Mouse (Mus musculus) lung, postnatal 10 days (tissue): Measurements from ENCODE around the gene Mpst.
A peak's percentile ranks its signal among the peaks of the same experiment; 100 is the strongest.

Source experiments
- DNase-seq: peaks from one replicate; pipeline ENCODE4 v3.0.0; 2021

The Mpst gene

DNA sequence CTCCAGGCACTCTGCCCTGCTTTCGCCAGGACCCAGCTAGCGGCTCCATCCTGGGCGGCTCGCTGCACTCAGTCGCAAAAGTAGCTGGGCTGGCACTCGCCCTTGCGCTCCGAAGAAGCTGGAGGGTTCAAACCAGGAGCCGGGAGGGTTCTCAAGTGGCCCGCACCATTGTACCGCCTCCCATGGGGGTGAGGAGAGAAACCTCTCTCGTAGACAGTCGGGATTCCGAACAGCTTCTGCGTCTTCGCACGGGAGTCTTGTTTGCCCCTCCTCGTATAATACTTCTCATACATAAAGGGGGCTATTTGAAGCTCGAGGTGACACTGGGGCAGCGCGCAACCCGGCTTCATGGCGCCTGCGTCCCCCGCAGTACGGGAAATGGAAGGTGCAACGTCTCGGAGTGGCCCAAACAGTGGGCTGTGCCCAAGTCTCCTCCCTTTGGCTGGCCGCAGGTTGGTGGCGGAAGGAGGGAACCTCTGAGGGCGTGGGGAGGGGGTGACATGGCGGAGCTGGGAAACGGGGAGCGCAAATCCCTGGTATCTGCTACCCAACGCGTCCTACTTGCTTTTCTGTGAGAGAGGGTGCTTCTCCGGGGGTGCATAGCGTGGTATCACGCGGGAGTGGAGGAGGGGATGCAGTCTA lies at the start of gene Mpst:
Gene Mpst, plus strand, starts transcription at position 124 of the 642 bp plus-strand sequence.
- DNase-seq = peak; percentile 94

DNA sequence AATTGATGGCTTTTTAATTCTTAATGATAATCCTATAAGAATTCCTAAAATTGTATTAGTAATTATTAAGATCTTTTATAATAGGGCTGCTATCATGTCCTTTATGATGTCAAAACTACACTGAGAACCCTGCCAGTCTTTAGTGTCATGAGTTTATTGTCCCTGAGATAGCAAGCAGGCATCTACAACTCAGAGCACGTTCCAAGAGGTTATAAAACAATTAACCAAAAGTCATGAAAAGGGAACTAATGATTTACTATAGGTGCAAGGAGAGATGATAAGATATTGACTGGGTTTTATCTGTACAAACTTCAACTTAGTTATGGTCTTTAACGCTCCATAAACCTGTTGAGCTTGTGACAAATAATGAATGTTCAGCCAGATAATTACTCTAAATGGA lies 40.3 kb upstream of the Mpst start:
- DNase-seq = no peak

DNA sequence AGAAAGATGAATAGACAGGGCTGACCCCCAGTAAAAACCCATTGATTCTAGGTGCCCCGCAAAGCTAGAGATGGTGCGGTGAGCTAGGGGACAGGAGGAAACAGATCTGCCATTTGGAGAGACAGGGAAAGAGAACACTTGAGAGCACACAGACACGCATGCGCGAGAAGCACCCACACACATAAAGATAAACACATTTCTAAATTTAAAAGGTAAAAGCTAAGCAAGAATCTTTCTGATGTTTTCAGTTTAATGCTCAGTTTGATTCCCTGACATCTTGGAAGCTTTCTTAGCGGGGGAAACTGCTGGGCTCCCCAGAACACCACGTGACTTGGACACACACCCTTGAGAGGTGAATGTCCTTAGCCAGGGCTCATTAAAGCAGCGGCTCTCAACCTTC lies 39.3 kb upstream of the Mpst start:
- DNase-seq = no peak

DNA sequence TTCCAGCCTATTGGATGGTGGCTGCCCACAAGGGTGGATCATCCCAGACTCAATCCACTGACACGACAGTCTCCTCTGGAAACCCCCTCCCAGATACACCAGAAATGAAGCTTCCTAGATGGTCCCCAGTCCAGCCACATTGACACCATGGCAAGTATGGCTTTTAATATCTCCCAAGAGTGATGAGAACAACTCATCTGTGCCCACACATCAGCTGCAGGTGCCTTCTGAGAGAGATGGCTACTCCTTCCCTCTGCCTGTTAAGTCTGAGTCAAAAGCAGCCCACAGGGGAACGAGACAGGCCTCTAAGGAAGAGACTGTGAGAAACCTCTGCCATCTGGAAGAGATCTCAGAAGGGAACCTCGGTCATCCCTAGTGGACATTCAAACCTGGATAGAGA lies 38.4 kb upstream of the Mpst start:
- DNase-seq = no peak

DNA sequence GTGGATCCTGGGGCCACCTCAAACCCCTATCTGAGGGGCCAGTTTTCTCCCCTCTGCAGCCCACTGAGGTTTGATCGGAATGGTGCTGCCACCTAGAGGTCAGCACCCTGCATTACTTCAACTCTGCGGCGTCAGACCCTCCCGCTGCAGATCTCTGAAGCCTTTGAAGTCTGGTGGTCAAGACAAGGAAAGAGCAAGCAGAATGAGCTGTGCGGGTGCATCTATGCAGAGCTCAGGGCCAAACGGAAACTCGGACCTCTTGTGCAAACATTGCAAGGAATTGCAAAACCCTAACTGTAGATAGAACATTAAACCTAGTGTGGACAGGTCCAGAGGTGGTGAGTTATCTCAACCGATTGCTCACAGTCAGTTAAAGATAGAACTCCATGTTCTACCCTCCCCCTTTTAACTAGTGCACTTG lies 37.3 kb upstream of the Mpst start:
- DNase-seq = peak; percentile 62

DNA sequence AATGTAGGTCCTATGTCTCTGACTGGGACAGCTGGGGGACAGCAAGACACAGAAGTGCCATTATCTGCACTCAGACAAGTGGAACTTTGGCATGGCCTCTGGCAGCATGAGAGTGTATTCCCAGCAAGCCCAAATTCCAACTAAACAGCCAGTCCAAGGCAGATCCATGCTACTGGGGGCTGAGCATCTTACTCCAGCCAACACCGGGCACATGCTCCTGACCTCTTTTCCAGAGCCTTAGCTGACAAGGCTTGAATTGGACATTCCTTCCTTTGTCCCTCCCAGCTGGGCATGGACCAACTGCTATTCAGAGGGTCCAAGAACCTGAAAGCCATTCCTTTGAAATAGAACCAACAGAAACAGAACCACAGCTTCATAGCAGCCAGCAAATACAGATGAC lies 36.6 kb upstream of the Mpst start:
- no peak for DNase-seq

DNA sequence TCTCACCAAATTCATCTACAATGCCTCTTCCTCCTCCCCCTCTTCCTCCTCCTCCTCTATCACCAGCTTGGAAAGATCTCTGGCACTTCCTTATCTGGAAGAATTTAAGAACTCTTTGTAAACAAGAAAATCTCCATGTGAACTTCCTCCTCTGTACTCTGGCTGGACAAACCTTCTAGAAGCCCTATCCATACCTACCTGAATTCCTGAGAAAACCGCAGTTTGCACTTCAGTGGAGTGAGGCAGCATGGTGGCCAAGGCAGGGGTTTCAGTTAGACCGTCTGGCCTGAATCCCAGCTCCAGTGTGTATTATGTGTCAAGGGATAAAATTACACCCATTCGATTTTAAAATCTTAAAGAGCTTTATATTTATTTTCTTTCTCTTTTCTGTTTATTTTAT lies 33.4 kb upstream of the Mpst start:
- peak; percentile 48 for DNase-seq

DNA sequence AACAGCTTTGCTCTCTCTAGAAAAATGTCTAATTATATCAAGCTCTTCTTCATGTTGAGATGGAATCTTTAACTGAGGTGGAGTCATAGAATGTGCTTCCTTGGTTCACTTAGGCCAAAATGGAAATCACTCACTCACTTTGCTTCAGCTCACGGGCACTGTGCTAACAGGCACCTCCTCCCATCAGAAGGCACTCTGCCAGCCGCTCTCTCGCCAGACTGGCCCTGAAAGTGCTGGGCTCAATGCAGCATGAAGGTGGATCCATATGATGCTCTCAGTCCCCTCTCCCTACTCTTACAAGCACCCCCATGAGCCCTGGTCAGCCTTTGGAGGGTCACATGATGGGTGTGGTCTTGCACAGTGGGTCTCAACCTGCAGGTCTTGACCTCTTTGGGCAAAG lies 32.0 kb upstream of the Mpst start:
- peak; percentile 38 for DNase-seq

DNA sequence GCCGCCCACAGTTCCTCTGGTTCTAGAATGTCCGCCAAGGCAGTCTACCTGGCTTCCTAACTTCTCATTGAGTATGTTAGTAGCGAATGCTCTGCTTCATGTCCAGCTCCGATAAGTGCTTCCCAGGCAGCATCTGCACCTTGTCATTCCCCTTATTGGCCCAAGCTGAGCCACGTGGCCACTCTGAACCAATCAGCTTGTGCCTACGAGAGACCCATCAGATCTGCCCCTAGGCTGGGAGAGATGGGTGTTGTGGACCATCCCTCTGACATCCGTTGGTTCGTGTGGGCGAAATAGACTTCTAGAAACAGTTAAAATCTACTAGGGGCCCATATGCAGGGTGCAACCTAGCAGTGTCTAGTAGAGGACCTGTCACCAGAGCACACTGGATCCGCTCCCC lies 28.4 kb upstream of the Mpst start:
- DNase-seq = no peak

DNA sequence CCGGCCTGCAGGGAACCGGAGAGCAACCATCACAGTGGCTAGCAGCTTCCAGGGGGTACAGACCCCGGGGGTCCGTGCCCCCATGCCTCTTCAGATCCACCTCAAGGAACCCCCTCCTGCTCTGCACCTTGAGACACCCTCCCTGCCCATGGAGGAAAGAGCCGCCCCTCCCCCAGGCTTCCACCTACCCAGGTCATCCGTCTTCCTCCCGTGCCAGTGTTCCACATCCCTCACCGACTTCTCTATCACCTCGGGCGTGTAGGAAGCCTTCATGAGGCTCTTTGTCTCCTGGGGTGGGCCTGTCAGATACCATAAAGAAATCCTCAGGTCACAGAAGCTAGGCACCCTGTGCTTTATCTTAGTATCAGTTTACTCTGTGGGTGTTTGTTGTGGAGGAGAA lies 27.7 kb upstream of the Mpst start:
- DNase-seq = no peak

DNA sequence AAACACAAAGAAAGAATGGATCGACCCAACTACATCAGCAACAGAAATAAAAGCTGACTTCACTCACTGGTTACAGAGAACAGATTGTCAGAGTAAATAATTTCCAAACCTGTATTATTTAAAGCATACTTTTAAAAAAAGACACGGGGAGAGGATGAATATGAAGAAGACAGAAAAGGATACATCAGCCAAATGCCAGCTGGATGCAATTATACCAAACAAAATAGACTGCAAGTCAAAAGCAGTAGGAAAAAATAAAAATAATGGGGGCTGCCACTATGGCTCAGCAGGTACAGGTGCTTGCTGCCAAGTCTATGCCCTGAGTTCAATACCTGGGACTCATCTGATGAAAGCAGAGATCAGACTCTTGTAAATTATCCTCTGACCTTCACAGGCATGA lies 26.0 kb upstream of the Mpst start:
- DNase-seq = no peak

DNA sequence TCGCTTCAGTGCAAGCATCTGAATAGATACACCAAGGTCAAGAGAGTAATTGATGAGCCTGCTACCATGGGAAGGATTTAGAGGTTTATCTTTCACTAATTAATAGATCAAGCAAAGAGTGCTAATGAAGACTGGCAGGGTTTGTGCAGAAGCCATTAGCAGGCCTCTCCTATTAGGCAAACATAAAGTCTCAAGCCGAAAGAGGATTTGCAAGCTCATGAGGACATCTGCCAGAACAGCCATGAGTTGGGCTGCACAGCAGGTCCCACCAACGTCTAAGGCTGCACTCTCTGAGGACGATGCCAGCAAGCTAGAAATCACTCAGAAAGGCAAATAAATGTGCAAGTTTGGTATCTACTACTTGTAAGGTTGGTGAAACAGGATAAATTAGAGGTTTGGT lies 25.5 kb upstream of the Mpst start:
- DNase-seq = no peak

DNA sequence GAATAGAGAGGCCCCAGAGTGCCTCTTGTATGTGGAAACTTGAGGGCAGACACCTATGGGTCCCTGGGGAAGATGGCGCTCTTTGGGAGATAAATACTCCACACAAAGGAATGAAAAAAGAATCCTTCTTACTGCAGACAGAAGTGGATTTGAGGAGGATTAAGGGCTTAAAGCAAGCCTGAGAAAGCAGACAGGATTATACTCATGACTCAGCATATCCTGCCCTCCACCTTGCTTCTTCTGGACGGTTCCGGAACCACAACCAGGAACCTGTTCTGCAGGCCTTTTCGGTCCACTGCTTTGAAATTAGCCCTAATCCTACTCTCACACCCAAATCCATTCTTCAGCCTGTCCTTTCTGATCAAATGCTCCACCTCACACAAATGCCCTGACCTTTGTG lies 24.1 kb upstream of the Mpst start:
- DNase-seq = no peak

DNA sequence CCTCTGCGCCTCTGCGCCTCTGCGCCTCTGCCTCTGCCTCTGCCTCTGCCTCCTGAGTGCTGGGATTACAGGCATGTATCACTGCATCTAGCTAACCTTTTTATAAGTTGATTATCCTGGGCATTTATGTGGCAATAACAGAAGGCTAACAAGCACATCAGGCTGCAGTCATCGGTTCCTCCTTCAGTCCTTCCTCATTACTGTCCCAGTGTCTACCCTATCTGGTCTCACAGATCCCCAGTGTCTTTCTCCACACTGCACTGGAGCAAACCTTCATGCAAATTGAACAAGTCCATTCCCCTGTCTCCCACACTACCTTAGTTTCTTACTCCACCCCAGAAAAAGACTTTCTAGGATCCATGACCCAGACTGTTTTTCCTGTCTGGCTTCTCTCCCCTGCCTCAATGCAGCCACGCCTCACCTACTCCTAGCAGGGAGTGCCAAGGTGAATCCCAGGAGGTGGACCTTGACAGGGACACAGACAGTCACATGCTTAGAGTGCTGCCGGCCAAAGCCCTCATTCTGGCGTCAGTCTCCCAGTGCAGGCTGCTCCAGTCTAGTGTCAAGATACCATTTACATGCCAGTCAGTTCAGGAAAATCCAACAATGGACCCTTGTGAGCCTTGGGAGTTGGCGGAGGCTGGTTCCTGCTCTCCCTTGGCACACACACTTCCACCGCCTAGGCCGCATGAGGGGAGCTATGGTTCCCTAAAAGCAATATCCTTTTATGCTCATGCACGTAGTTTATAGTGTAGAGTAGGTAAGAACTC lies 22.6 kb upstream of the Mpst start:
- DNase-seq = no peak

DNA sequence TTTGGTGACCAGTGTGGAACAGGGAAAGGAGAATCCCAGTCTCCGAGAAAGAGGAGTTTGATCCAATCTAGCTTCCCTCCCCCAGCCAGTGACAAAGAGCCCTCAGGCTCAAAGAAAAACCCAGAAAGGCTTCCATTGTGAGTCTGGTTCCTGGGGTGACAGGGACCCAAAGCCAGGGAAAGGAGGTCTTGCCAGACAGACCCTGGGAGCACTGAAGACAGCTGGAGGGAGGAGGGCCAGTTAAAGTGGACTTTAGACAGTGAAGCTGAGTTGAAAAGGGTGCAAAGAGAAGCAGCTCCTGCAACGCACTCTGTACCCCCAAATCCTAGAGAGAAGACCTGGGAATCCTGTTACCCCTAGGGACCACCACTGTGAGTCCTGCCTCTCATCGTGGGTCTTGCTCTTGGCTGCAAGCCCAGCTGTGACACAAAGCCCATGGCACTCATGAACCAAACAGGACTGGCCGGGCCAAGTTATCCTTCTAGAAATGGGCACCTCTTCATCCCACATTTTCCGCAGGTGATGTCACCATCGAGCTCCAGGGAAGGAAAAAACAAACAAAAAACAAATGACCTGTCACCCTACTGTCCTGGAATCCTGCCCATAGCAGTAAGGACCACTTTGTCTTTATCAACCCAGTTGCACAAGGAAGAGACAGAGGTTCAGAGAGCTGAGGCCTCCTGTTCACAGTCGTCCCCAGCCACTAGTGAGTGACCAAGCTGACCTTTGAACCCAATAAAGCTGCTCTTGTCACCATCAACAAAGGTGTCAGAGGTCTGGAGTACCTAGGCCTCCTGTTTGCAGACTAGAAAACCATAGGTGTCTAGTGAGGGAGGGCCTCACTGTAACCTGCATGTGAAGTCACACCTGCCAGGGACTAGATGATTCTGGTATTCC lies 21.7 kb upstream of the Mpst start:
- DNase-seq = no peak

DNA sequence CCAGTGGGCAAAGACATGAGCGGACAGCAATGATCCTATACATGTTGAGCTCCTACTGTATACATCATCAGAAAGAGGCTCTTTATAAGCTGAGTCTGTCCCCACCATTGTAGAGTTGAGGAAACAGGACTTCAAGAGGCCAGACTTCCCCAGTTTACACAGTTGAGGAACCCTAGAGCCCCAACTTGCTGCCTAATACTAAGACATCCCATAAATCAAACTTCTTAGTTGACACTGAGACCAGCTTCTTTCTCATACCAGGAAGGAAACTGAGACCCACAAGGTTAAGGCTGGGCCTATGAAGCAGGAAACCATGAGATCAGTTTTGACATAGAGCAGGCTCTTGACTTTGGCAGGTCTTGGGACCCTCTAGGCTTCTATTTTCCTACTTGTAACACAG lies 20.7 kb upstream of the Mpst start:
- DNase-seq = no peak

DNA sequence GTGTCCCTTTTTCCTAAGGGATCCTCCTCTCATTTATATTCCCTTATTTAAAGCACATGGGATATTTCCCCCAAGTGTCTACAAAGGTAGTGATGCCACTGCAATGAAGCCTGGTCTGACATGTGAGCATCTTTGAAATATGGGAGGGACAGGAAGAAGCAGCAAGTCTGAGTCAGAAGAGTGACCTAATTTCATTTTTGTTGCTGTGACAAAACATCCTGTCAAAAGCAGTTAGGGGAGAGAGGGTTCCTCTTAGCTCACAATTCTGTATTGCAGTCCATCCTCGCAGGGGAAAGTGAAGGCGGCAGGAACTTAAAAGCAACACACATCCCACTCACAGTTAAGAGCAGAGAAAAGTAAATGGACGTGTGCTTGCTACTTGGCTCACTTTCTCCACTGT lies 15.4 kb upstream of the Mpst start:
- no peak for DNase-seq

DNA sequence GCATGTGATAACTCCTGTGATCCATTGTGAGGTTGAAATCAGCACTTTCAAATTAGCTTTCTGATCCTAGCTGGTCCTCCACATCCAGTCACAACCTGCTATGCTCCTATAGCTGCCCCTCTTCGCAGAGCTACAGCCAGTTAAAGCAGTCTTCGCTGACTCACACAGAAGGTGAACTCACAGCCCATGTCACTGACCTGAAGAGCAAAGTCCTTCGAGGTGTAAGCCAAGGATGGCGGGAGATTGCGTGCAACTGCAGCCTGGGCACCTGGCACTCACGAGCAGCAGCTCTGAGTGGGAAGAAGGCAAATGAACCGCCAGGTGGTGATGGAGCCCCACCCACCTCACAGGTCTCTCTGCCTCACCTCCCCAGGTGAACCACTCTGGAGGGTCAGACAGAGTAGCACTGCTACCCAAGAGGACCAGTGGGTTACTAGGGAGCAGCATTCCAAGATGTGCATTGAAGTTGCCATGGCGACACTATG lies 10.7 kb upstream of the Mpst start, which contains the start of gene Tex33:
Gene Tex33, minus strand, starts transcription at position 435 of the 485 bp plus-strand sequence.
- DNase-seq = no peak

DNA sequence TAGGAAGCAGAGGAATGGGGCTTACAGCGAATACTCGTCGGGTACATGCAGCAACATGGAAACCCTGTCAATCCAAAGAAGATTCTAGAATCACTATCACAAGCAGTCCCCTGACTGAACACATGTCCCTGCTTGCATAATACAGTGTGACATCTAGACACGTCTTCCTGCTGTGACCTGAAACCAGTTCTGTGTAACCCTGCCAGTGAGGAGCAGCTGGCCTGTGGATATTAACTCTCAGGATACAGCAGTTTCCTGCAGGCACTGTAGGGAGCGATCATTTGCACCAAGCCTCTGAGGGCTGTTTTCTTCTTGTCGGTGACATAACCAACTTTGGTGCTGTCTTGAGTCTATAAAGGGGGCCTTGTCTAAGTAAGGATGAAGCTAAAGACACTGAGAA lies 4.9 kb upstream of the Mpst start:
- DNase-seq = no peak

DNA sequence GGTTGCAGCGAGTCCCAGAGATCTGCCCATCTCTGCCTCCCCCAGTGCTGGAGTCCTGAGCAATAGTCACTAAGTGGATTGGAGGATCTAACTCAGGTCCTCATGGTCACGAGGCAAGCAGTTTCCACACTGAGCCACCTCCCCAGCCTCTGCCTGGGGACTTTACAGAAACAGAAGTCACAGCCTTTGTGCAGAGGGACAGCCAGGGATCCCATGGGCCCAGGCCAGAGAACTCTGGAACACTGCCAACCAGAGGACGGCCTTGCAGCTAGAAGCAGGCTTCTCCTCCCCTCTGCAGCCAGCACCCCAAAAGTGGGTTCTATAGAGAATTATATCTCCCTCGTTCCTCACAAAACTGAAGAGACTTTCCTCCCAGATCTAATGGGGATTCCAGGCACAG lies 4.3 kb upstream of the Mpst start:
- DNase-seq = peak; percentile 82

DNA sequence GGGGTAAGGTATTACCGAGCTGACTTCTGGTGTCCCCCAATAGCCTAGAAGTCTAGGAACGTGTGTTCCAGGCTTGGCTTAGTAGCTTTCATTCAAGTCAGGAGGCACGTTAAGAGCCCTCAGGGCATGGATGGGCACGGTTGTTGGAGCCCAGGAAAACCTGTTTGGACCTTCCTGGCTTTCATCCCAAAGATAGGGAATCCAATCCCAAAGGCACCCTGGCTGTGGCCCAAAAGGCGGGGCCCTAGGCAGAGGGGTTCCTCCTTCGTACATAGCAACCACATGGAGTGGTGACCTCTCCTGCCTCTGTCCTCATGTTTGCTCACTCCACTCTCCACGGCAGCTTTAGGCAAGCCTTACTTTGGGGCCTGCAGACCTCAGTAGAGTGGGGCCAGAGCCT lies 3.8 kb upstream of the Mpst start:
- peak; percentile 87 for DNase-seq

DNA sequence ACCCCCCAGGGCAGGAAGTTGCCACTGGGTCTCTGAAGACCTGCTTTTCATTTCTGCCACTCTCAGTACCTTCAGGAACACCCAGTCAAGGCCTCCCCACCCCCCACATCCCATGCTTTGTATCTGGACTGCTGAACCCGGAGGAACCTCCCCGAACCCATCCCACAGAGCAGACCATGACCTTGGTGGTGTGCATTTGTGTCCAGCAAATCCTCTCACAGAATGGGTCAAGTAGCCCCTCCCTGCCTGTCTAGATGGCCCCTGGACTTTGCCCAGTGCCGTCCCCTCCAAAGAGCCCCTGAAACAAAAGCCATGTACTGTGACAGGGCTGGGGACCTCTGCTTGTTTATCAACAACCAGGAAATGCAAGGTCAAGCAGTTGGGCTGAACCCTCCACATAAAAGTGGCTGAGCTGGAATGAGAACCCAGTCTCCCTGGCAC lies 2.9 kb upstream of the Mpst start:
- DNase-seq = peak; percentile 41

DNA sequence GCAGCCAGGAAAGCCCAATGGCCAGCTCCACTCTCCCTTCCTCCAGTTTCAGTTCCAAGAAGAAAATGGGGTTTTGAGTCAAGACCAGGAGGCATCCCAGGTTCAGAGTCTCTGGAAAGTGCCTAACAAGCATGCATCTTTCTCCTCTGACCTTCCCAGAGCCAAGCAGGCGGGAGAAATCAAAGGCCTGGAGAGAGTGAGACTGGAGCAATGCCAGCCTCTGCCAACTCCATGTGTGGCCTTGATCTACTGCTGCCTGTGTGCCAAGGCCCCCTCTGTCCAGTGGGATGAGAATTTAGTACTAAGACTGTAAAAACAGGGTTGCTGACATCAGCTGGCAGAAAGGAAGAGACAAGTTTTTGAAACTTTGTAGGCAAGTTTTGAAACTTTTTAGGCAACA lies 2.3 kb upstream of the Mpst start:
- peak; percentile 71 for DNase-seq

DNA sequence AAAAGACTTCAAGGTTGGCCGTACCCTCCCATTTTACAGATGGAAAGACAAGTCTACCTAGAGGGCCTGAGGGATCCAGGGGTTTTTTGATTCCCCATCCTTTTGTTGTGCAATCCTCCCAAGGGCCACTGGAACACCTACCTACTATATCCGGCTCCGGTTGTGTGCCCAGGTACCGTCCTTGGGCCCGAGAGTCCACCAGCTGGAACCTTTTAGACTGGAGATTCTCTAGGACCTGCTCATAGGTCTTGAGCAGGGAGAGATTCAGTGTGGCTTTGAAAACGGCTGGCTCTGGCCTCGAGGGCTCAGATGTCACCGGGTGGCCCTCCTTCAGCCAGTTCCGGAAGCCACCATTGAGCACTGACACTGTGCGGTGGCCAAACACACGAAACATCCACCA lies 1.1 kb upstream of the Mpst start:
- DNase-seq = no peak
